Mouse (Mus musculus) midbrain, embryonic 11.5 days (tissue): ENCODE results near the gene Washc4. TPM values are rescaled to one million over a fixed set of nuclear protein-coding genes. Genes with fewer than 3 reads are reported as not detected.

Experiments
- ATAC-seq: fragments of 200-750 bp; cut with Nextera tagmentation; 2 replicates; pipeline ENCODE4 v1.8.0; 2017; ENCODE audit warnings: moderate TSS enrichment, moderate library complexity; ENCODE audit not compliant: low FRiP score
- DNase-seq: peaks from one replicate; pipeline ENCODE4 v3.0.0; 2015; ENCODE audit warnings: low spot score; ENCODE audit errors: missing footprints
- H3K27ac ChIP-seq: fragments of 300-500 bp; sonication (generic); 2 replicates; pipeline ENCODE4 v1.5.1; 2014; ENCODE audit warnings: low read depth, low read length
- H3K27me3 ChIP-seq: fragments of 300-500 bp; sonication (generic); 2 replicates; pipeline ENCODE4 v1.6.1; 2014; ENCODE audit warnings: mild to moderate bottlenecking, low read length, moderate library complexity, mixed read lengths; ENCODE audit not compliant: control insufficient read depth, insufficient read depth
- H3K36me3 ChIP-seq: fragments of 300-500 bp; sonication (generic); 2 replicates; pipeline ENCODE4 v1.6.1; 2014; ENCODE audit warnings: mild to moderate bottlenecking, low read length, moderate library complexity, mixed read lengths; ENCODE audit not compliant: control insufficient read depth, insufficient read depth
- H3K4me1 ChIP-seq: fragments of 300-500 bp; sonication (generic); 2 replicates; pipeline ENCODE4 v1.6.1; 2014; ENCODE audit warnings: low read length; ENCODE audit not compliant: control insufficient read depth, insufficient read depth
- H3K4me2 ChIP-seq: fragments of 300-500 bp; sonication (generic); 2 replicates; pipeline ENCODE4 v1.6.1; 2014; ENCODE audit warnings: mild to moderate bottlenecking, moderate library complexity
- H3K4me3 ChIP-seq: fragments of 300-500 bp; sonication (generic); 2 replicates; pipeline ENCODE4 v1.5.1; 2014; ENCODE audit warnings: low read depth, low read length
- H3K9ac ChIP-seq: fragments of 300-500 bp; sonication (generic); 2 replicates; pipeline ENCODE4 v1.6.1; 2014; ENCODE audit warnings: low read length
- H3K9me3 ChIP-seq: fragments of 300-500 bp; sonication (generic); 2 replicates; pipeline ENCODE4 v1.6.1; 2016; ENCODE audit warnings: low read length; ENCODE audit not compliant: control insufficient read depth
- WGBS: fragments of 180-500 bp; shearing (Covaris S2); extraction: QIAGEN DNeasy Blood & Tissue Kit; methylation state at CpG from one replicate; pipeline ENCODE4 v1.1.7; 2014; 5-methylcytosine and 5-hydroxymethylcytosine counted together
- polyA plus RNA-seq: library from polyadenylated mRNA; unstranded; fragments of >200 nt; fragmentation: Nextera tagmentation; extraction: Ambion mirVana; gene quantifications from 2 replicates; pipeline ENCODE4 v1.2.1, GENCODE M21; 2014

The Washc4 gene
- polyA plus RNA-seq, 1 experiment from 2014 or later, result 36.7 TPM

DNA sequence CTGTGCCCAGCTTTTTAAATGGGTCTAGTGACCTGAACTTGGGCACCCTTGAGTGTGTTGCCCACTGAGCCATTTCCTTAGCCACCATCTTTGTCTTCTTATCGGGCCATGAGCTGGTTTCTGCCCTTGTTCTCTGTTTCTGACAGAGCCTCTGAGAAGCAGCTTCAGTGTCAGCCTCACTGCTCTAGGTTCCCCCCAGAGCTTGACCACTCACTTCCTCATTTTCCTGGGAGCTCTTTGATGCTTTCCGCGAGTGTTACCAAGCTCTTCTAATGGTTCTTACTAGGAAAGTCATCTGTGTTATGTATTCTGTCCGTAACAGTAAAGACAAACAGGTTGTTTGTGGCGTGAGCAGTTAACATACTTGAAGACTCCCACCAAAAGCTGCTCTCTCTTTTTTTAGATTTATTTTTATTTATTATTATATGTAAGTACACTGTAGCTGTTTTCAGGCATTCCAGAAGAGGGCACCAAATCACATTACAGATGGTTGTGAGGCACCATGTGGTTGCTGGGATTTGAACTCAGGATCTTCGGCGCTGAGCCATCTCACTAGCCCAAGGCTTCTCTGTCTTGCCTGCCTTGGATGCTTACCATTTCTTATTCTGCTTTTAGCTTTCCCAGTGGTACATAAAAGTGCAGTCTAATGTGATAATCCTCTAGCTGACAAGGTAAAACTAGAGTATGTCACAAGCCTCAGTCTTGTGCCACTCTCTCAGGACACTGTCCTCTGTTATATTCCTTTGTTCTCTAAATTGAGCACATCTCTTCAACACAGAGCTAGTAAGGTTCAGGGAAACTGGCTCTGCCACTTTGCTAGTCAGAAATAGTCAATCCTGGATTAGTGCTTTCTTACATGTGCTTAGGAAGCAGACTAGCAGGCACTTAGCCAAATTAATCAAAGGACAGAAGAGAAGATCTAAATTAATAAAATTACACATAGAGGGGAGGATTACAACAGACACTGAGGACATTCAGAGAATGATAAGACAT is 22.2 kb downstream of the Washc4 start:
- Histone ChIP-seq H3K27me3 (no peaks in the 10 kb centered on the region), H3K27ac (no peak overlapping the region), H3K4me2 (no peak overlapping the region), H3K9me3 (no peaks in the 10 kb centered on the region), H3K4me1 (no peaks in the 10 kb centered on the region), H3K4me3 (no peak overlapping the region), H3K36me3 (peaks cover 9% of the 10 kb centered on the region), H3K9ac (no peak overlapping the region)
- ATAC-seq (no peak), DNase-seq (no peak)
- 97% methylated on average over 7 of the region's 7 CpGs for WGBS

DNA sequence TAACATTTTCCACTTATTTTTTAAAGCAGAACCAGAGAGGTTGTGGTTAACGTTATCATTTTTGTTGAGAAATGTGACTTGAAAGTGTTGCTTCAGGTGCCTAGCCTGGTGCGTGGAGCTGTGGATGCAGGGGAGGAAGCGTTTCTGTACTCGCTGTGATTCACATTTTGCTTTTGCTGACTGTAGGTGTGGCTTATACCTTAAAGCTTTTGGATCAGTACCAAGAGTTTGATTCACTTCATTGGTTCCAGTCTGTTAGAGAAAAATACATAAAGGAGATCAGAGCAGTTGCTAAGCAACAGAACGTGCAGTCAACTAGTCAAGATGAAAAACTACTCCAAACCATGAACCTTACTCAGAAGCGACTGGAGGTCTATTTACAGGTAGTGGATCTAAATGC is 47.2 kb downstream of the Washc4 start:
- H3K27me3 ChIP-seq, result no peaks in the 10 kb centered on the region

DNA sequence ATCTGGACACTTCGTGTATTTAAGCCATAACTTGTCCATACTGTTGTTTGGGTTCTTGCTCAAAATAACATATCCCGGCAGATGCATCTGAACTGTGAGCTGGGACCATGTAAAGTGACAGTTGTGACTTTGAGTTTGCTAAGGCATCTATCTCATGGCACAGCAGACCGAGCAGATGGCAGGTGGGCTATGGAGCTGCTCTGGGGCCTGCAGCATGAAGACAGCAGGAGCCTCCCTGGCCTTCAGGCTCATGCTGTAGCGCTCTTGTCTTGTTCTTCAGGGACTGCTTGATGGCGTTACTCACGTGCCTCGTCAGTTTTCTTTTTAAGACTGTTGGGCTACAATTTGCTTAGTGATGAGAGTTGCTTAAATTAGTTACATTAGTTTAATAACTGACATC is 49.1 kb downstream of the Washc4 start:
- no peak overlapping the region for H3K4me2 ChIP-seq
- 93% methylated on average over 7 of the region's 7 CpGs for WGBS
- no peaks in the 10 kb centered on the region for H3K4me1 ChIP-seq
- no peak overlapping the region for H3K9ac ChIP-seq
- no peaks in the 10 kb centered on the region for H3K9me3 ChIP-seq
- no peaks in the 10 kb centered on the region for H3K27me3 ChIP-seq
- ATAC-seq (no peak), DNase-seq (no peak)
- no peak overlapping the region for H3K4me3 ChIP-seq
- H3K36me3 ChIP-seq, result peaks cover 23% of the 10 kb centered on the region
- no peak overlapping the region for H3K27ac ChIP-seq

More for the DNA sequence above, 47.2 kb downstream of the Washc4 start:
- Histone ChIP-seq H3K4me1 (no peaks in the 10 kb centered on the region), H3K4me2 (no peak overlapping the region), H3K36me3 (peaks cover 31% of the 10 kb centered on the region), H3K27ac (no peak overlapping the region), H3K9me3 (no peaks in the 10 kb centered on the region), H3K9ac (no peak overlapping the region), H3K4me3 (no peak overlapping the region)
- DNase-seq, result no peak
- no peak for ATAC-seq
- 92% methylated on average over 6 of the region's 6 CpGs for WGBS

DNA sequence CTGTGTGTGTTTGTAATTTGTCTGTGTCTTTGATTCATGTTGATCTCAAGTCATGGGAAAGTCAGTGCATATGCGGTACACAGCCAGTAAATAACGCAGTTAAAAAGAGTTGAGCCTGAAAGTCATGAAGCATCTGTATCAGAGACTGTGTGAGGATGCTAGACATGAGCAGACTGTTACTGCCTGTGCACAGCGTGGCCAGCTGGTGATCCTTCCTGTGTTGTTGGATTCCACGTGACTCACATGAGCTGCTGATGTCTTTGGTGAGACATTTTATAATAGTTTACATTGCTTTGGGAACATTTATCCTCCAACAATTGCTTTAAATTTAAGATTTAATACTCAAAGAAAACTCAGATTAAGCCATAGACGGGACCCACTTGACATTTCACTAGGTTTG is 51.0 kb downstream of the Washc4 start:
- Histone ChIP-seq H3K4me3 (no peak overlapping the region), H3K4me2 (no peak overlapping the region), H3K9me3 (no peaks in the 10 kb centered on the region), H3K4me1 (no peaks in the 10 kb centered on the region), H3K9ac (no peak overlapping the region), H3K36me3 (peaks cover 18% of the 10 kb centered on the region), H3K27me3 (no peaks in the 10 kb centered on the region), H3K27ac (no peak overlapping the region)
- 91% methylated on average over 5 of the region's 5 CpGs for WGBS
- DNase-seq (no peak), ATAC-seq (no peak)

DNA sequence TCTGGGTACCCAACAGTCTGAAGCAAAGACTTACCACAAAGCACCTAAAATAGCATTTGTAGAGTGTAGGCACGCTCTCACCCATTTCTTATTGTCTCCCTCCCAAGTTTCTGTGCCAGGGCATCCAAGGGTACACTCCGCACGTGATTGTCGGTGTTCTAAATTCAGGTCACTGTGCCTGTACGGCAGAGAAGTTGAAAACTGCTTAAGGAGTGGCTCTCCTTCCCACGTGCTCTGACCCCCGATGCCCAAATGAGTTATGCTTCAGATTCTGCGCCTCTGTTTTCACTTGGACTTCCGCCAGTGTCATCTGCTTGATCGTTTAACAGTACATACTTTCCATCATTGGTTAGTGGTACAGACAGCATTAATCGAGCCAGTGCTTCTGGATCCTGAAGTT is 57.1 kb downstream of the Washc4 start:
- Histone ChIP-seq H3K9ac (no peak overlapping the region), H3K27me3 (no peaks in the 10 kb centered on the region), H3K27ac (no peak overlapping the region), H3K4me1 (no peaks in the 10 kb centered on the region), H3K36me3 (peaks cover 9% of the 10 kb centered on the region), H3K4me3 (no peak overlapping the region), H3K4me2 (no peak overlapping the region), H3K9me3 (no peaks in the 10 kb centered on the region)
- 94% methylated on average over 11 of the region's 11 CpGs for WGBS
- DNase-seq, result no peak
- ATAC-seq, result no peak

DNA sequence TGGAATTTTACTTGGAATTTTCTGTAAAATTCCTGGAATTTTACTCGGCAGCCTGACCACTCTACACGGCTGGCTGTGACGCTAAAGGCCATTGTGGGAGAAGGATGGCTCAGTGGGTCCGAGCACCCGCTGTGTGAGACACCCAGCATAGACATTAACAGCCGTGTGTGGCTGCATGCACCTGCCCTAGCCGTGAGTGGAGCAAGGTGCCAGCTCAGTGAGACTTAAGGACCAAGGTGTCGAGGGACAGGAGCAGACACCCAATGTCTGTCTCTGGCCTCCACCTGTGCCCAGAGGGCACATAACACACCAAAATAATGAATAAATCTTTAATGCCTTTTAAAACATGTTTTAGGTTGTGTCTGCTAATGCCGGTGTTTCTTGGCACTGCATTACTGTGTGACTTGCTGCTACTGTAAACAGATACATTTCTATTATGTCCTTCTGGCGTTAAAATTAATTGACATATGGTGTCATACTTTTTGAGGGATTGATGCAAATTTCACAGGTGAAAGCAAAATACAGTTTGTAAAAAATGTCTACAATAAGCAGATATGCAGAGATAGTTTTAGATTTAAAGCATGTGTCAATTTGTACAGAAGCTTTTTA is 60.5 kb downstream of the Washc4 start:
- ATAC-seq, result no peak
- WGBS, result 91% methylated on average over 10 of the region's 10 CpGs

DNA sequence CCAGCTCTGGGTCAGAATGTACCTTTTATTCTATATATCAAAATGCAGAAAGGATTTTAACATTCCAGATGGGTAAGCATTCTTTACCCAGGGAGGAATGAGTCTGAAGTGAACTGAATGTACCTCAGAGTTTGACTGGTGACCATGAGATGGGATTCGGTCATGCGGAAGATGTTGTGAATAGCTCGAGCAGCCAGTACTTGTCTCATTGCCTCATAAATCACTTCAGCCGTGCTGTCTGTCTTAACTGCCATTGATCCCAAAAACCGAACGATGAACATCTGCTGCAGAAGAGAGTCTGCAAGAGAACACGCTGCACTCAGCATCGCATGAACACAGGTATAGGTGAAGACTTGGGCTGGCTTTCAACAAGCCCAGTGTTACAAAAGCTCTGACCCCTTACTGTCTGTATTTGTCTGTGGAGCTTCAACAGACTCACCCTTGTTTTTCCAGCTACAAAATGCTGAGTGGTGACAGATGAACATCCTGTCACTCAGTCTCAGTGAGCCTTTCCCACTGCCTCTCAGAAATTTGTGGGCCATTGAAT is 62.2 kb downstream of the Washc4 start:
- Histone ChIP-seq H3K4me1 (no peaks in the 10 kb centered on the region), H3K27ac (no peak overlapping the region), H3K4me2 (no peak overlapping the region), H3K36me3 (peaks cover 10% of the 10 kb centered on the region), H3K27me3 (no peaks in the 10 kb centered on the region), H3K4me3 (no peak overlapping the region), H3K9ac (no peak overlapping the region), H3K9me3 (no peaks in the 10 kb centered on the region)
- no peak for ATAC-seq
- WGBS, result 75% methylated on average over 8 of the region's 8 CpGs
- no peak for DNase-seq

More for the DNA sequence above, 60.5 kb downstream of the Washc4 start:
- no peak overlapping the region for H3K4me2 ChIP-seq
- H3K9me3 ChIP-seq, result no peaks in the 10 kb centered on the region
- no peak overlapping the region for H3K9ac ChIP-seq
- H3K27me3 ChIP-seq, result no peaks in the 10 kb centered on the region
- no peaks in the 10 kb centered on the region for H3K4me1 ChIP-seq
- no peak overlapping the region for H3K4me3 ChIP-seq
- no peak overlapping the region for H3K27ac ChIP-seq
- H3K36me3 ChIP-seq, result peaks cover 9% of the 10 kb centered on the region
- no peak for DNase-seq

DNA sequence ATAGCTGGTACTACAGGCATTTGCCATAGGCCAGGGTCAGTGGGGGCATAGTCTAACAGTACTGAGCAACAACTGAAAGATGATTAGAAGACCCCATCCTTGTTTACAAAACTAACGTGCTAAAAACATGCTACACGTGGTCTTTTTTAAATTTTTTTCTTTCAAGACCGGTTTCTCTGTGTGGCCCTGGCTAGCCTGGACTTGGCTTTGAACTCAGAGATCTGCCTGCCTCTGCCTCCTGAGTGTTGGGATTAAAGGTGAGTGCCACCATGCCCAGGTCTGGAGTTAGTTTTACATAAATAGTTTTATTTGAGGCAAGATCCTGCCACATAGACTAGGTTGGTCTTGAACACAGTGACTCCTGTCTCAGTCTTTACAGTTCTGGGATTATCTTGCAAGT is 63.6 kb downstream of the Washc4 start:
- Histone ChIP-seq H3K9me3 (no peaks in the 10 kb centered on the region), H3K27ac (no peak overlapping the region), H3K9ac (no peak overlapping the region), H3K36me3 (peaks cover 7% of the 10 kb centered on the region; the same call in 1 of the 2 replicates), H3K4me3 (no peak overlapping the region), H3K4me2 (no peak overlapping the region), H3K4me1 (no peaks in the 10 kb centered on the region), H3K27me3 (no peaks in the 10 kb centered on the region)
- ATAC-seq (no peak), DNase-seq (no peak)
- 91% methylated on average over 3 of the region's 3 CpGs for WGBS

DNA sequence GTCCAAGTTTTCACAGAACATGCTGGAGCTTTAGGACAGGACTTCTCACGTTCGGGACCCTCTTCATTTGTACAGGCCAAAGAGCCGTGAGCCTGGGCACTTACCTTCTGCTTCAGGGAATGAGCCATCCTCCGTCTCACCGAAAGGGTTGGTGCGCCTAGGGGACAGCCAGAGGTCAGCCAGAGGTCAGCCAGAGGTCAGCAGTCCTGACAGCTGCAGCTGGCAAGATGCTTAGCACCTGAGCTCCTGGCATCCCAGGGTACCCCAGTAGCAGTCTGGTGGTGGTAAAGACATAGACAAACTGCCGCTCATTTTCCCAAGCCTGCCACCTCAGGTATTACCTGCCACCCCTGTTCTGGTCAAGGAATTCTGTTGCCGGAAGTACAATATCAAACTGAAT is 65.0 kb downstream of the Washc4 start:
- Histone ChIP-seq H3K4me2 (no peak overlapping the region), H3K36me3 (peaks cover 8% of the 10 kb centered on the region; the same call in 1 of the 2 replicates), H3K9ac (no peak overlapping the region), H3K4me1 (no peaks in the 10 kb centered on the region), H3K4me3 (no peak overlapping the region), H3K27ac (no peak overlapping the region), H3K27me3 (no peaks in the 10 kb centered on the region), H3K9me3 (no peaks in the 10 kb centered on the region)
- DNase-seq (no peak), ATAC-seq (no peak)
- 90% methylated on average over 8 of the region's 8 CpGs for WGBS
